Mouse (Mus musculus) embryonic fibroblast, embryonic 13.5 days (primary cell): ENCODE results near the gene Nudt22.

Source experiments
- CTCF ChIP-seq: IDR thresholded peaks from 2 replicates; pipeline ENCODE4 v1.5.1; 2011; ENCODE audit warnings: mild to moderate bottlenecking, control low read depth, low read length, moderate library complexity, borderline replicate concordance; ENCODE audit not compliant: insufficient read depth
- POLR2A ChIP-seq: IDR thresholded peaks from 2 replicates; pipeline ENCODE4 v1.6.1; 2011; ENCODE audit warnings: low read depth, mild to moderate bottlenecking, control low read depth, low read length, moderate library complexity

DNA sequence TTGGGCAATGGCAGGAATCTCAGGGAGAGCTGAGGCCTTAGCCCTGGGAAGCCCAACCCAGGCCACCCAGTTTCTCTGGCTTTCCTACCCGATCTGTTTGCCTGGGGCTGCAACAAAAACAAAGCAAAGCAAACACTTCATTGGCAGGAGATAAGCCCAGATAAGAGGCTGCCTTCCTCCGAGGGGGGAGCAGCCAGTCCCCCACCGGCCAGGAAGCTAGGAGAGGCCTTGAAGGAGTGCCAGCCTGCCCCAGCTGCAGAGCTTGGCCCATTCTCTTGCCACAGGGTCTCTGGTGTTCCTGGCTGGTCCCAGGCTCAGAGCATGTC lies 43.2 kb downstream of the Nudt22 start:
- TF ChIP-seq CTCF (no peak), POLR2A (no peak)
